Mouse (Mus musculus): ENCODE data around the gene Pnmal2. TPM values are rescaled to one million over a fixed set of nuclear protein-coding genes. Genes with fewer than 3 reads are reported as not detected.

Gene Pnmal2
- polyA plus RNA-seq, 1 experiment from 2014 or later = 59.5 TPM

- WGBS = 5% methylated on average over 20 of the region's 20 CpGs
- Histone ChIP-seq H3K36me3 (ENCODE audit: poor library complexity, severe bottlenecking) (0 out of 2 replicates have a peak, but pooled peaks cover 8% of the 10 kb centered on the region), H3K9me3 (replicated peaks) (no peaks in the 10 kb centered on the region), H3K9ac (peak overlapping the region; percentile 73), H3K27me3 (no peaks in the 10 kb centered on the region), H3K4me3 (peak overlapping the region; percentile 40), H3K4me2 (peak overlapping the region; percentile 66), H3K27ac (peak overlapping the region; percentile 51), H3K4me1 (peaks cover 71% of the 10 kb centered on the region)
- ATAC-seq = no peak
Measured at GRCm38 (mm10) chr7:16994400-16994799, 49.9 kb downstream of the Pnmal2 start.

- H3K9me3 ChIP-seq (replicated peaks) = no peaks in the 10 kb centered on the region
- WGBS = 86% methylated on average over 4 of the region's 4 CpGs
- H3K9ac ChIP-seq = peak overlapping the region; percentile 73
- H3K4me2 ChIP-seq = peak overlapping the region; percentile 66
- no peak for ATAC-seq
- H3K4me1 ChIP-seq = peaks cover 68% of the 10 kb centered on the region
- 0 out of 2 replicates have a peak, but pooled peaks cover 8% of the 10 kb centered on the region for H3K36me3 ChIP-seq (ENCODE audit: poor library complexity, severe bottlenecking)
- H3K27me3 ChIP-seq = no peaks in the 10 kb centered on the region
- 0 out of 2 replicates have a peak overlapping the region, but pooled peaks have one; percentile 31 for H3K27ac ChIP-seq
- peak overlapping the region; percentile 40 for H3K4me3 ChIP-seq
Measured at GRCm38 (mm10) chr7:16995345-16995744, 50.9 kb downstream of the Pnmal2 start.

Other genes starting within 250 kb of the Pnmal2 start
- not detected in 2 replicates for gene Ceacam9, start 222.8 kb upstream of the Pnmal2 start, polyA plus RNA-seq (2015; fragmentation: Nextera tagmentation; extraction: Ambion mirVana)
- 328 and 333 TPM in 2 replicates for gene Ap2s1, start 206.3 kb upstream of the Pnmal2 start, polyA plus RNA-seq (2015; fragmentation: Nextera tagmentation; extraction: Ambion mirVana)
- 16.0 and 17.1 TPM in 2 replicates for gene Slc1a5, start 163.3 kb upstream of the Pnmal2 start, polyA plus RNA-seq (2015; fragmentation: Nextera tagmentation; extraction: Ambion mirVana)
- gene Strn4, start 128.8 kb upstream of the Pnmal2 start, polyA plus RNA-seq (2015; fragmentation: Nextera tagmentation; extraction: Ambion mirVana) = 147 and 164 TPM in 2 replicates
- 24.0 and 28.0 TPM in 2 replicates for gene Fkrp, start 128.0 kb upstream of the Pnmal2 start, polyA plus RNA-seq (2015; fragmentation: Nextera tagmentation; extraction: Ambion mirVana)
- gene Prkd2, start 101.8 kb upstream of the Pnmal2 start, polyA plus RNA-seq (2015; fragmentation: Nextera tagmentation; extraction: Ambion mirVana) = 7.7 and 8.3 TPM in 2 replicates
- 2.0 and 2.3 TPM in 2 replicates for gene Dact3, start 69.4 kb upstream of the Pnmal2 start, polyA plus RNA-seq (2015; fragmentation: Nextera tagmentation; extraction: Ambion mirVana)
- 9.2 and 18.2 TPM in 2 replicates for gene Gng8, start 52.9 kb upstream of the Pnmal2 start, polyA plus RNA-seq (2015; fragmentation: Nextera tagmentation; extraction: Ambion mirVana)
- gene Ptgir, start 38.2 kb upstream of the Pnmal2 start, polyA plus RNA-seq (2015; fragmentation: Nextera tagmentation; extraction: Ambion mirVana) = 0.14 and 0.37 TPM in 2 replicates
- 271 and 296 TPM in 2 replicates for gene Calm3, start 20.6 kb upstream of the Pnmal2 start, polyA plus RNA-seq (2015; fragmentation: Nextera tagmentation; extraction: Ambion mirVana)
- 37.0 and 40.8 TPM in 2 replicates for gene Pnmal1, start 15.0 kb downstream of the Pnmal2 start, polyA plus RNA-seq (2015; fragmentation: Nextera tagmentation; extraction: Ambion mirVana)
- 2.5 and 3.0 TPM in 2 replicates for gene Gm42372, start 38.4 kb downstream of the Pnmal2 start, polyA plus RNA-seq (2015; fragmentation: Nextera tagmentation; extraction: Ambion mirVana)
- 6.0 and 8.6 TPM in 2 replicates for gene Ccdc8, start 48.0 kb downstream of the Pnmal2 start, polyA plus RNA-seq (2015; fragmentation: Nextera tagmentation; extraction: Ambion mirVana)
- gene Ppp5c, start 83.2 kb downstream of the Pnmal2 start, polyA plus RNA-seq (2015; fragmentation: Nextera tagmentation; extraction: Ambion mirVana) = 103 and 113 TPM in 2 replicates
- 4.7 and 5.8 TPM in 2 replicates for gene Hif3a, start 117.7 kb downstream of the Pnmal2 start, polyA plus RNA-seq (2015; fragmentation: Nextera tagmentation; extraction: Ambion mirVana)
- 0.53 and 1.3 TPM in 2 replicates for gene Psg16, start 129.4 kb downstream of the Pnmal2 start, polyA plus RNA-seq (2015; fragmentation: Nextera tagmentation; extraction: Ambion mirVana)
- gene Ceacam3, start 205.6 kb downstream of the Pnmal2 start, polyA plus RNA-seq (2015; fragmentation: Nextera tagmentation; extraction: Ambion mirVana) = not detected in 2 replicates